Mouse (Mus musculus): Measurements from ENCODE around the gene Tbc1d10b.

Tbc1d10b gene

DNA sequence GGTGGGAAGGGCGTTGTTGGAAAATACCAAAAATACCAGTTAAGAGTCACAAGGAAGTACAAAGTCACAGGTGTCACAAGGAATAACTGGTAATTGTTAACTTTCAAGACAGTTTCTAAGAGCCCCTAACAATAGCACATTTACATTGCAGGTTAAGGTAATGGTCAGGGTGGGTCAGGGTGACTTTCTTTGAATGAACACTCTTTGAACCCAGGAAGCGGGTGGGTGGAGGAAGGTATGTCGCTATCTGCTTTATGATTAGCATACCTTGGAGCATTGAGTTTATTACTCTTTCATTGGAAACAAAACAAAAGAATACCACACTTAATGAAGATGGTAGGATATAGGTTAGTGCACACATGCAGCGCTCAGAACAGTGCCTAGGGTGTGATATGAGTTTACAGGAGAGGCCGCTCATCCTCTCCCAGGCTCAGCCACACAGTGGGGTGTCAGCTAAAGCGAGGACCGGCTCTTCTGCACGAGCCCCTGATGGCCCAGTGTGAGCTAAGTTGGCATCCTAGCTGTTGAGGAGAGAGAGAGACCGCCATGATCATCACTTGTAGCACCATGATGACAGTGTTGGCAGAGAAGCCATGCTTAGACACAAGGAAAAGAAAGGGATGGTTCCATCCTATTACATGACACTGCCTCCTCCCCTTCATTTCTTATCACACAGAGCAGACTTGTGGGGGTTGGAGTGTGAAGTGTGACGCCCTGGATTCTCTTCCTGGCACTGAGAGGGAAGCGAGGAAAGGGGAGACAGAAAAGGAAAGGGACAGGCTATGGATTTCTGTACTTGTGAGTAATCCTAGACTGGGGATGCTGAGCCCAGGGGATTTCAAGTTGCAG lies 17.1 kb upstream of the Tbc1d10b start:
- no peak for DNase-seq (ENCODE audit: low spot score in 2 of 2)

- no peak for DNase-seq (ENCODE audit: low spot score in 2 of 2)
Observed at GRCm38 (mm10) chr7:127224616-127225015, 16.3 kb upstream of the Tbc1d10b start.

- DNase-seq (ENCODE audit: low spot score in 2 of 2) = no peak
Observed at GRCm38 (mm10) chr7:127223515-127224478, 15.5 kb upstream of the Tbc1d10b start.

DNA sequence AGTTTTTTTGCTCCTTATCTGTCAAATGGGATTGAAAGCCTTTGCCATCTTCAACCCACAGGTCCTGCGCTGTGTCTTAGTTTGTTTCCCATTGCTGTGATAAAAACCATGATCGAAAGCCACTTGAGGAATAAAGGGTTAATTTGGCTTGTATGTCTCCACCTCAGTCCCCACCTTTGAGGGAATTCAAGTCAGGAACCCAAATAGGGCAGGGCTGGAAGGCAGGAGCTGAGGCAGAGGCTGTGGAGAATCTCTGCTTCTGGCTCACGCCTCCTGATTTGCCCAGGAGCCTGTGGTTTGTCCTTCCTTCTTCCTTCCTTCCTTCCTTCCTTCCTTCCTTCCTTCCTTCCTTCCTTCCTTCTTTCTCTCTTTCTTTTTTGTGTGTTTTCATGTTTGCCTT lies 14.8 kb upstream of the Tbc1d10b start:
- DNase-seq (ENCODE audit: low spot score in 2 of 2) = no peak

DNA sequence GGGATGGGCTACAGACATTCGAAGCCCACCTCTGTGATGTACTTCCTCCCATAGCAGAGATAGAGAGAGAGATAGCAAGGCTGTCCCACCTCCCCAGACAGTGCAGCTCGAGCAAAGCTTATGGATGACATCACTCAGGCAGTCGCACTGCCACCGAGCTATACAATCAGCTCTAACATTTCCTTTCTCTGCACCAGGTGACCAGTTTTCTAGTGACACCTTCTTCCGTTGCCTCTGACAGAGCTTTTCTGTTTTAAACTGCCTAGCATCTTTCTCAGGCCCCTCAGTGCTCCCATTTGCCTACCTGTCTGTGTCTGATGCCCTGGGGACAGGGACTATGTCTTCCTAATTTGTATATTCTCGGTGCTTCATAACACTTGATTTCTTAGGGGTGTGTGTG lies 12.2 kb upstream of the Tbc1d10b start:
- DNase-seq (ENCODE audit: low spot score in 2 of 2) = no peak

- DNase-seq (ENCODE audit: low spot score in 2 of 2) = no peak
Observed at GRCm38 (mm10) chr7:127218670-127219069, 10.4 kb upstream of the Tbc1d10b start.

DNA sequence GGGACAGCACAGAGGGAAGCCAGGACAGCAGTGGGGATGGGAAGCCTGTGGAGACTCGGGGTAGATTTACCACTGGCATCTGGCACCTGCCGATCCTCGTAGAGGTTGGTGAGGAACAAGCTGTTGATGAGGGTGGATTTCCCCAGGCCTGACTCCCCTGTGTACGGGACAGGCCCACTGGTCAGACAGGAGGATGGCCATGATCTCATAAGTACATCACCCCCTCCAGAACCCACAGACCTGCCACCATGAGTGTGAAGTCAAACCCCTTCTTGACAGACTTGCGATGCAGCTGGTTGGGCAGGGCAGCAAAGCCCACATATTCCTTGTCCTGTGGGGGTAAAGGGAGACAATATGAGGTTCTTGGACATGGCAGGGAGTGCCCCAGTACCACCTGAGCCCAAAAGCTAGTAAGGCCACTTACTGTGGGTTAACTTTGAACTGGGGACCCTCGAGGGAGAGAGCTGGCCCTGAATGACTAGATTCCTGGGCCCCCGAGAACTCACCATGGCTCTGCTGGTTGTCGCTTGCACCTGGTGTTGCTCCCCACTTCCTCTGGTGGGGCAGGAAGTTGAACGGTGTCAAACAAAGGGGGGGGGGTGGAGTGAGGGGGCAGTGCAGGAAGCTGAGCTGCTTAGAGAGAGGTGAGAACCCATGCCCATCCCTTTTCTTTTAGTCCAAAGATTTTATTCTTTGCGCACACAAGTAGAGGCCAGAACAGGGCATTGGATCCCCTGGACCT lies 9.8 kb upstream of the Tbc1d10b start:
- DNase-seq (ENCODE audit: low spot score in 2 of 2) = no peak

- DNase-seq (ENCODE audit: low spot score in 2 of 2) = no peak
Observed at GRCm38 (mm10) chr7:127217475-127217874, 9.2 kb upstream of the Tbc1d10b start.

- DNase-seq (ENCODE audit: low spot score in 2 of 2) = no peak
Observed at GRCm38 (mm10) chr7:127216307-127216706, 8.0 kb upstream of the Tbc1d10b start.

GRCm38 (mm10) chr7:127214981-127215871 lies 7.0 kb upstream of the Tbc1d10b start:
- DNase-seq (ENCODE audit: low spot score in 2 of 2) = no peak

- no peak for DNase-seq (ENCODE audit: low spot score in 2 of 2)
Observed at GRCm38 (mm10) chr7:127214521-127214920, 6.3 kb upstream of the Tbc1d10b start.

DNA sequence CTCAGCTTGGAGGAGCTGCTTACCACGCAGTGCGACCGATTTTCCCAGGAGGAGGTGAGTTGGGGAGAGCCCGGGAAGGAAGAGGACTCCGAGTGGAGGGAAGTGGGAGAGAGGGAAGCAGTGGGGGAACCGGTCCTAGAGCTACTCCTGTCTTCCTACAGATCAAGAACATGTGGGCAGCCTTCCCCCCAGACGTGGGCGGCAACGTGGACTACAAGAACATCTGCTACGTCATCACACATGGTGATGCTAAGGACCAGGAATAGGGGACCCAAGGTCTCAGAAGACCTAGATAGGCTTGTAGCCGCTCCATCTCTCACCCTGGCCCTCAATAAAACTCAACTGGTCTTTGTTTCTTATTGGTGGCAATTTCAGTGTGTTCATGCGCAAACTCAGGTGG lies 5.7 kb upstream of the Tbc1d10b start:
- no peak for DNase-seq (ENCODE audit: low spot score in 2 of 2)

DNA sequence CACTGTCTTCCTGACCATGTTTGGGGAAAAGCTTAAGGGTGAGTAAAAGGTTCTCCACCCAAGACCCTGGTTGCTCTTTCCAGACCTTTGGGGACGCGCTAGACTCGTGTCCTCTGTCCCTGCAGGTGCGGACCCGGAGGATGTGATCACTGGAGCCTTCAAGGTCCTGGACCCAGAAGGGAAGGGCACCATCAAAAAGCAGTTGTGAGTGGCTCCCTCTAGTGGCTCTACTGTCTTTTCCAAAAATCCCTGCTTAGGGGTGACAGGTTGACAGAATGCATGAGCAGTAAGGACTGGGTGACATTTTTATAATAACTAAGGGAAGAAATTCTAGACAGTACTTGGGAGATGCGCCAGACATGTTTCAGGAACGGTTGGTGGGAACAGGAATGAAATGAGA lies 5.2 kb upstream of the Tbc1d10b start:
- no peak for DNase-seq (ENCODE audit: low spot score in 2 of 2)

DNA sequence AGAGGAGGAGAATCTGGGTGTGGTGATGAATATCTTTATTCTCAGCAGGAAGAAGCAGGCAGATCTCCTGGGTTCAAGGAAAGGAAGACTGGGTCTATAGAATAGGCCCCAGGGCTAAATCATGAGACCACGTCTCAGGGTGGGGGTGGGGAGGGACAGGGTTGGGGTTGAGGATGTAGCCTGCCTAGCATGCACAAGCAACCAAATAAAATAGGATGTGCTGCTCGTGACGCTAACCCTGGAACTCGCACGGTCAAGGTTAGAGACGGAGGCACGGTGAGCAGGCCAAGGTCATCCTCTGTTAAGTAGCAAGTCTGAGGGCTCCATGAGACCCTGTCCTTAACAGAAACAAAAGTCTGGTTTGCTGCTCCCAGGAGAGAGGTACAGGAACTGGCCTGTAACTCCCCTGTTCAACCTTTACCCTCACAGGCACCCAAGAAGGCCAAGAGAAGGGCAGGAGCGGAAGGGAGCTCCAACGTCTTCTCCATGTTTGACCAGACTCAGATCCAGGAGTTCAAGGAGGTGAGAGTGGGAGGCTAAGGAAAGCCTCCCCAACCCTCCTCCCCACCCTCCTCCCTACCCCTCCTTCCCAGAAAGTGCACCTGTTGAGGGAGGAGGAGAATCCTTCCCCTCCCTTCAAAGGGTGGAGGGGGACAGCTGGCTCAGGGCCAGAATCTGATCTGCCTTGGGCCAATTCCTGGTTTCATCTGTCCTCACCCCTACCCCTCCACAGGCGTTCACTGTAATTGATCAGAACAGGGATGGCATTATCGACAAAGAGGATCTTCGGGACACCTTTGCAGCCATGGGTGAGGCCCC lies 4.4 kb upstream of the Tbc1d10b start:
- DNase-seq (ENCODE audit: low spot score in 2 of 2) = no peak

DNA sequence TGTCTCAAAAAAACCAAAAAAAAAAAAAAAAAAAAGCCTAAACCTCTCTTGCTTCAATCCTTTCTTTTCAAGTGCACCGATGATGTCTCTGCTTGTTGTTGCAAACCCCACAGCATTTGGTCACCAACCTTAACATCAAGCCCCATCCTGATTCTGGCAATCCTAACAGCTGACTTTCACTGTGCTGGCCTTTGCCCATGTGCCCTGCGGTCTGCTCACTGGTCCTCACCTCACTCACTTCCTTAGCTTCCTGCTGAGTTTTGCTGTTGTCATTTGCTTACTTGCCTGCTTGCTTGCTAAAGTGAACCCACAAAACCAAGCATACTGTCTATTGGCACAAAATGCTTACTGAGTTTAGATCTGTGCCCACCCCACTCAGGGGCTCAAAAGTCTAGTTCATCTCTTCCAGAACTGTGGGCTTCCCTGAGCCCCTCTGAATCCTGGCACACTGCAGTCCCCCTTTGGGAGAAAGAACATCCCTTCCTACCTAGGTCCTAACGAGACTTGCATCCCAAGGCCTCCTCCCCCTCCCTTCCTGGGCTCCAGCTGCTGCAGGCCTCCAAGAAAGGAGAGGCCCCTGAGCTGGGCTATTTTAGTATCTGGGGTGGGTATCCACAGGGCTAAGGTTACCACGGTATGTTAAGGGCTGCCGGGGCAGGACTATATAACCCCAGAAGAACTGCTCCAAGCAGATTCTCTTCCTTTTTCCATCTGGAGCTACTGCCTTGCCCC lies 2.9 kb upstream of the Tbc1d10b start:
- DNase-seq (ENCODE audit: low spot score in 2 of 2) = no peak

- DNase-seq (ENCODE audit: low spot score in 2 of 2) = no peak
Observed at GRCm38 (mm10) chr7:127210266-127210665, 2.0 kb upstream of the Tbc1d10b start.

- no peak for DNase-seq (ENCODE audit: low spot score in 2 of 2)
Observed at GRCm38 (mm10) chr7:127209851-127210250, 1.6 kb upstream of the Tbc1d10b start.

DNA sequence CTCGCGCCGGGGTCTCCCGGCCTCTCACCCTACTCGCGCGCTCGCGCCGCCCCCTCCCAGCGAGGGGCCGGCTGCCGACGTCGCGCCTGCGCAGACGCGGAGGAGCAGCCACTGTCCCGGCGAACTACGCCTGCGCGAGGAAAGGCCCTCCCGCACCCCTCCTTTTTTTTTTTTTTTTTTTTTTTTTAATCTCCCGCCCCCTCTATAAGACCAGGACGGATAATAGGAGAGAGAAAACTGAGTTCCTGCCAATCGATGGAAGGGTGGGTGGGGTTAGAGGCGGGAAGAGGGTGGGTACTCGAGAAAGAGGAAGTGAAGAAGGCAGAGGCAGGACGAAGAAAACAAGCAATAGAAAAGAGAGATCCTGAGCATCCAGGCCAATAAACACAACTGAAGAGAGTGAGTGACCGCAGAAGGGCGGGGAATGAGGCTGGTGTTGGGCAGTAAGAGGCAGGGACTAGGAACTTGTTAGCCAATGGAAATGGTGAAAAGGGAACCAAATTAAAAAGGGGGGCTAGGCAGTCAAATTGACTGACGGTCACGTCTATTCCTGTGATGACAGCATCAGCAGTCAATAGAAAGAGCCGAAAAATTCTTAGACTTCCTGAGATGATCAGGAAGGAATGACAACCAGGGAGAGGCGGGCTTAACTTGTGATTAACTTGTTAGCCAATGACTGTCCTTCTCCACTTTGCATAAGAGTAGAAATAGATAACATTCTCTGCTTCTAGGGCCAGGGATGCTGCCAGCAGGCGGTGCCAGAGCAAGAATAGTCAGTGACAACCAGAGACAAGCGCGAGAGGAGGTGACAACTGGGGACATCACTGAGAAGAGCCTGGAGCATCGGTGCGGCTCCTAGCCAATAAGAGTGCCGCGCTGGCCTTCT lies 528 bp upstream of the Tbc1d10b start, which contains the start of gene Mylpf:
Mylpf (plus strand) TSS at position 338 of the 886 bp plus-strand sequence.
- peak; percentile 91 to 97 for DNase-seq (ENCODE audit: low spot score in 2 of 2)

Data from right cerebral cortex, postnatal 36 days (tissue).